In the genomic region with DNA sequence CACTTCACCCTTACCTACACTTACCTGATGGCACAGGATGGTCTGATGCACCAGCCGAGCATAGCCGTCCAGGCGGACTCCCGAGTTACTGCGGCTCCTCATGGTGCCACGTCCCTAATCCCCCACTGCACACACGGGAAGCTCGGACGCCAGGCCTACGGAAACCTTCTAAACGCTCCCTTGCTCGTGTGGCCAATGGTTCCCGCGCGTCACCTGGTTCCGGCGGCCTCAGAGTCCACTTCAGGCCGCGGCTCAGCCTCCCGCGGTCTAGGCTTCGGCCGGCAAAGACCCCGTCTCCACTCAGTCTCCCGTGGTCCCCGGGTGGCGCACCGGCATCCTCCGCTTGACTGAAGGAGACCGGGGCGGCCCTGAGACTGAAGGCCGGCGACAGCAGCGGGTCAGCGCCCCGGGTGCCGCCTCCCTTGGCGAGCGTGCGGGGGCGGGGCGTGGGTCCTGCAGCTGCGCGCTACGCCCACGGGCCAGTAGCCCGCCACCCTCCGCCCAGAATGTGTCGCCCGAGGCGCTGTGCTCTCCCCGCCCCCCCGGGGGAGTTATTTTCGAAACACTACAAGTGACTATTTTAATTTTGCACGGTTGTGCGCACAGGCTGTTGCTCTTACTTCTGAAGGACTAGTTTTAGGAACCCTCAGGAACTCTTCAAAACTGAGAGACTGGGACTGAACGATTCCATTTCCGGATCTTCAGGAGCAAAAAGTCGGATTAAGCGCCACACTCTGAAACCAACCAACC, we compare ENCODE assay signal across 8 mouse cellular contexts. TPM values are rescaled to one million over a fixed set of nuclear protein-coding genes. Genes with fewer than 3 reads are reported as not detected.
A peak's percentile ranks its signal among the peaks of the same experiment; 100 is the strongest.
DNase-seq lines count a peak whose midpoint lies in the region; ATAC-seq and TF ChIP-seq lines count a peak whose summit lies in the region.

A gene (minus strand): TSS at position 424 of the 750 bp plus-strand sequence.

- H3K9me3 ChIP-seq in E14TG2a.4 (ENCODE audit: low read length): no peaks in the 10 kb centered on the region
- no peaks in the 10 kb centered on the region for H3K9me3 ChIP-seq in forebrain, embryonic 14.5 days (replicated peaks; ENCODE audit: control insufficient read depth, low read length)
- H3K9me3 ChIP-seq in neural tube, embryonic 15.5 days (replicated peaks): no peaks in the 10 kb centered on the region

- 31% methylated on average over 60 of the region's 60 CpGs for WGBS in forebrain, embryonic 14.5 days
- WGBS in neural tube, embryonic 15.5 days: 25% methylated on average over 50 of the region's 60 CpGs

- no peaks in the 10 kb centered on the region for H3K36me3 ChIP-seq in E14TG2a.4 (ENCODE audit: insufficient read depth, low read length)
- no peaks in the 10 kb centered on the region for H3K36me3 ChIP-seq in forebrain, embryonic 14.5 days (ENCODE audit: control insufficient read depth, insufficient read depth, low read length)
- H3K36me3 ChIP-seq in neural tube, embryonic 15.5 days: no peaks in the 10 kb centered on the region

- no peak within 1 kb of the TSS for H3K27ac ChIP-seq in forebrain, embryonic 14.5 days (ENCODE audit: low read depth, low read length)
- H3K27ac ChIP-seq in neural tube, embryonic 15.5 days (replicated peaks): no peak within 1 kb of the TSS

- peak within 1 kb of the TSS; percentile 56 for H3K9ac ChIP-seq in forebrain, embryonic 14.5 days (ENCODE audit: low read length)
- peak within 1 kb of the TSS; percentile 51 for H3K9ac ChIP-seq in neural tube, embryonic 15.5 days (replicated peaks)

- H3K4me3 ChIP-seq in E14TG2a.4 (replicated peaks; ENCODE audit: low read length): peak within 1 kb of the TSS; percentile 78
- H3K4me3 ChIP-seq in forebrain, embryonic 14.5 days (ENCODE audit: low read depth, low read length): peak within 1 kb of the TSS; percentile 48
- H3K4me3 ChIP-seq in neural tube, embryonic 15.5 days (replicated peaks): peak within 1 kb of the TSS; percentile 56

- peak; percentile 49 for DNase-seq in cerebellum, adult 11 months
- peak; percentile 50 for DNase-seq in forebrain, embryonic 14.5 days (ENCODE audit: low spot score)
- DNase-seq in heart, postnatal 14 days: peak; percentile 90 to 92
- DNase-seq in layer of hippocampus, adult 18-20 months (ENCODE audit: low spot score in 2 of 2): peak; percentile 48 to 67
- DNase-seq in lung, adult 18-20 months: peak; percentile 85
- peak; percentile 91 for DNase-seq in testis, postnatal 10 days (ENCODE audit: low spot score)

- peaks cover 15% of the 10 kb centered on the region; the same call in 1 of the 2 replicates for H3K27me3 ChIP-seq in E14TG2a.4 (ENCODE audit: insufficient read depth, low read length)
- no peaks in the 10 kb centered on the region for H3K27me3 ChIP-seq in forebrain, embryonic 14.5 days (replicated peaks; ENCODE audit: control insufficient read depth, insufficient read depth, low read length)
- H3K27me3 ChIP-seq in neural tube, embryonic 15.5 days (replicated peaks): peaks cover 19% of the 10 kb centered on the region; the same call in 1 of the 2 replicates

- intact Hi-C loops in heart, postnatal 14 days (cut with DNase I): no loop called here

- ATAC-seq in forebrain, embryonic 14.5 days: peak; percentile 93
- ATAC-seq in neural tube, embryonic 15.5 days (ENCODE audit: low FRiP score): peak; percentile 90

- no peaks in the 10 kb centered on the region for H3K4me1 ChIP-seq in E14TG2a.4 (replicated peaks; ENCODE audit: low read depth, low read length)
- no peaks in the 10 kb centered on the region for H3K4me1 ChIP-seq in forebrain, embryonic 14.5 days (ENCODE audit: control insufficient read depth, insufficient read depth, low read length)
- peaks cover 7% of the 10 kb centered on the region; the same call in 1 of the 2 replicates for H3K4me1 ChIP-seq in neural tube, embryonic 15.5 days

- no peak for TF ChIP-seq CTCF in E14TG2a.4 (conservative IDR thresholded peaks at IDR 0.05; ENCODE audit: low read length)

- H3K4me2 ChIP-seq in forebrain, embryonic 14.5 days (ENCODE audit: low read length): peak within 1 kb of the TSS; percentile 56
- H3K4me2 ChIP-seq in neural tube, embryonic 15.5 days: peak within 1 kb of the TSS; percentile 59

RNA-seq across cellular contexts. Expression of the gene that starts here (rescaled TPM):
- polyA plus RNA-seq in forebrain, embryonic 14.5 days (2014; fragmentation: Nextera tagmentation; extraction: Ambion mirVana): 3.8 and 4.3 TPM in 2 replicates
- total RNA-seq in heart, postnatal 14 days (2021): 10 to 100 TPM; 24.4 to 29.4 TPM
- total RNA-seq in layer of hippocampus, adult 18-20 months (2021): 10 to 100 TPM; 22.3 to 24.3 TPM
- polyA plus RNA-seq in neural tube, embryonic 15.5 days (2015; fragmentation: Nextera tagmentation; extraction: Ambion mirVana): 9.1 and 9.7 TPM in 2 replicates
